ENCODE assay signal across 8 mouse cellular contexts in the genomic region with DNA sequence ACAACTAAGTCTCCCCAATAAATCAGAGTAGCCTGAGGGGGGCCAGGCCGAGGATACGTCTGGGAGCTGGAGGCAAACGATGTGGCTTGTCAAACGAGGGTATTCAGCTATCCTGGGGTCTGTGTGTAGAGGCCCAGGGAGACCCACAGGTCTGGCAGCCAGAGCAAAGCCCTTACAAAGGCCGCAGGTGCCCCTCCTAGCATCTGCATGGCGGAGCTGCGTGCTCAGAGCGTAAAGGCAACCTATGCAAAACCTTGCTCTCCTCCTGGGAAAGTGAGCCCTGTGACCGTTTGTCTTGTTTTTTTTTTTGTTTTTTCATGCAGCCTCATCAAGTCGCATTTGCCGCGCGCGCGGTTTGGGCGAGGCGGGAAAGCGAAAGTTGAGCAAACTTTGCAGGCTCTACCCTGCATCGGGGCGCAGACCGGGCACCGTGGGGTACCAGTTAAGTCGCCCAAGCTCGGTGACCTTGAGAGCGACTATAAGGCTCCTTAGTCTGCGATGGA. TPM values are rescaled to one million over a fixed set of nuclear protein-coding genes. Genes with fewer than 3 reads are reported as not detected.
DNase-seq lines count a peak whose midpoint lies in the region; ATAC-seq and TF ChIP-seq lines count a peak whose summit lies in the region.

No protein-coding gene starts in this region.

- H3K79me2 ChIP-seq in myocyte (ENCODE audit: control insufficient read depth, insufficient read depth) = peaks cover 44% of the 10 kb centered on the region

- H3K4me3 ChIP-seq in kidney, adult 2 months (ENCODE audit: insufficient read depth, low read depth, low read length) = peak overlapping the region; percentile 71
- peak overlapping the region; percentile 63 for H3K4me3 ChIP-seq in forebrain, postnatal 0 days (ENCODE audit: low read depth, low read length)
- peak overlapping the region; percentile 76 for H3K4me3 ChIP-seq in limb, embryonic 12.5 days (replicated peaks)
- peak overlapping the region; percentile 91 for H3K4me3 ChIP-seq in myocyte

- WGBS in kidney, adult 2 months = under 1% methylated on average over 26 of the region's 26 CpGs
- 3% methylated on average over 26 of the region's 26 CpGs for WGBS in forebrain, postnatal 0 days
- WGBS in limb, embryonic 12.5 days = under 1% methylated on average over 26 of the region's 26 CpGs

- no peaks in the 10 kb centered on the region for H3K27me3 ChIP-seq in kidney, adult 2 months (replicated peaks; ENCODE audit: control insufficient read depth, insufficient read depth, low read length)
- no peaks in the 10 kb centered on the region for H3K27me3 ChIP-seq in forebrain, postnatal 0 days (ENCODE audit: insufficient read depth, low read length)
- H3K27me3 ChIP-seq in limb, embryonic 12.5 days = no peaks in the 10 kb centered on the region
- H3K27me3 ChIP-seq in myocyte (ENCODE audit: control insufficient read depth, insufficient read depth, insufficient read length) = no peaks in the 10 kb centered on the region

- H3ac ChIP-seq in myocyte (ENCODE audit: control insufficient read depth, insufficient read length) = peak overlapping the region; percentile 33

- peaks cover 6% of the 10 kb centered on the region for H3K36me3 ChIP-seq in kidney, adult 2 months (ENCODE audit: control insufficient read depth, insufficient read depth, low read length)
- H3K36me3 ChIP-seq in forebrain, postnatal 0 days (ENCODE audit: insufficient read depth) = peaks cover 6% of the 10 kb centered on the region
- peaks cover 19% of the 10 kb centered on the region for H3K36me3 ChIP-seq in limb, embryonic 12.5 days
- H3K36me3 ChIP-seq in myocyte (ENCODE audit: control insufficient read depth, insufficient read depth) = peaks cover 17% of the 10 kb centered on the region

- peak; percentile 17 for ATAC-seq in activated CD4-positive, CD25-positive, alpha-beta regulatory T cell, adult 4 months
- ATAC-seq in forebrain, postnatal 0 days = 0 out of 2 replicates have a peak, but pooled peaks have one; percentile 0
- ATAC-seq in limb, embryonic 12.5 days (ENCODE audit: insufficient number of reproducible peaks, insufficient read depth, low FRiP score, low TSS enrichment, low read depth) = no peak

- peaks cover 4% of the 10 kb centered on the region for H3K4me1 ChIP-seq in kidney, adult 2 months (ENCODE audit: control insufficient read depth, insufficient read depth, low read length)
- peaks cover 4% of the 10 kb centered on the region; the same call in 1 of the 2 replicates for H3K4me1 ChIP-seq in forebrain, postnatal 0 days (ENCODE audit: insufficient read depth)
- peaks cover 22% of the 10 kb centered on the region for H3K4me1 ChIP-seq in limb, embryonic 12.5 days (replicated peaks)

- peak overlapping the region; percentile 62 for H3K4me2 ChIP-seq in forebrain, postnatal 0 days (ENCODE audit: low read depth)
- H3K4me2 ChIP-seq in limb, embryonic 12.5 days = peak overlapping the region; percentile 60
- H3K4me2 ChIP-seq in myocyte (ENCODE audit: low read depth) = peak overlapping the region; percentile 81

- H3K9ac ChIP-seq in forebrain, postnatal 0 days = peak overlapping the region; percentile 84
- H3K9ac ChIP-seq in limb, embryonic 12.5 days (replicated peaks) = peak overlapping the region; percentile 98

- H3K9me3 ChIP-seq in forebrain, postnatal 0 days (ENCODE audit: low read length) = no peaks in the 10 kb centered on the region
- no peaks in the 10 kb centered on the region for H3K9me3 ChIP-seq in limb, embryonic 12.5 days

- no peak for TF ChIP-seq CTCF in kidney, adult 2 months (conservative IDR thresholded peaks at IDR 0.05; ENCODE audit: insufficient read depth, insufficient read length, low read depth, low read length)
- no peak for TF ChIP-seq CTCF in forebrain, postnatal 0 days (IDR thresholded peaks at IDR 0.05; ENCODE audit: low read depth)

- no peak for TF ChIP-seq POLR2A in kidney, adult 2 months (IDR thresholded peaks at IDR 0.05; ENCODE audit: low read depth, low read length)
- no peak for TF ChIP-seq POLR2A in myocyte (IDR thresholded peaks at IDR 0.05; ENCODE audit: insufficient read length, low read depth)

- intact Hi-C loops in gastrocnemius, postnatal 36 days (cut with DNase I) = no loop called here

- peak; percentile 53 for DNase-seq in kidney, adult 2 months
- DNase-seq in kidney, postnatal 10 days = no peak
- DNase-seq in forebrain, postnatal 0 days = peak; percentile 68
- no peak for DNase-seq in gastrocnemius, postnatal 36 days
- DNase-seq in cerebellum, postnatal 10 days = no peak

- H3K27ac ChIP-seq in kidney, adult 2 months (ENCODE audit: insufficient read depth, low read depth, low read length) = peak overlapping the region; percentile 81
- H3K27ac ChIP-seq in forebrain, postnatal 0 days (ENCODE audit: low read depth, low read length) = peak overlapping the region; percentile 99
- peak overlapping the region; percentile 99 for H3K27ac ChIP-seq in limb, embryonic 12.5 days

TF ChIP-seq in myocyte, 11 proteins besides CTCF, POLR2A, EP300 and RAD21:
- no peak for TF ChIP-seq REST (IDR thresholded peaks at IDR 0.05; ENCODE audit: insufficient read depth, insufficient read length)
- no peak for TF ChIP-seq SRF (IDR thresholded peaks at IDR 0.05; ENCODE audit: control insufficient read depth, insufficient read length, low read depth)
- no peak for TF ChIP-seq USF1 (IDR thresholded peaks at IDR 0.05; ENCODE audit: low read depth)
- TF ChIP-seq E2F4 (IDR thresholded peaks at IDR 0.05; ENCODE audit: insufficient read depth) = peak; percentile 64
TF ChIP-seq in myocyte: peak in this region for 1.

RNA-seq across cellular contexts. Expression of gene Srsf3, which starts 0.6 kb away (rescaled TPM):
- polyA plus RNA-seq in kidney, adult 2 months (2012; rRNA removed) = 71.0 and 85.2 TPM in 2 replicates
- 100 to 1,000 TPM; 265 to 364 TPM for polyA plus RNA-seq in activated CD4-positive, CD25-positive, alpha-beta regulatory T cell, adult 4 months (2017; shearing (Covaris generic))
- total RNA-seq in forebrain, postnatal 0 days (2014; rRNA removed) = 263 and 287 TPM in 2 replicates
- polyA plus RNA-seq in forebrain, postnatal 0 days (2015; fragmentation: Nextera tagmentation; extraction: Ambion mirVana) = 367 and 416 TPM in 2 replicates
- polyA plus RNA-seq in limb, embryonic 12.5 days (2016; fragmentation: Nextera tagmentation; extraction: Ambion mirVana) = 798 and 826 TPM in 2 replicates
- polyA plus RNA-seq in myocyte (2012; fragmentation: generic; extraction: Trizol) = 98.2 TPM
- 10 to 100 TPM; 32.6 to 42.1 TPM for total RNA-seq in gastrocnemius, postnatal 36 days (2021)

RNA-seq across cellular contexts. Expression of gene Stk38, which starts 24.0 kb away (rescaled TPM):
- polyA plus RNA-seq in kidney, adult 2 months (2012; rRNA removed) = 61.7 and 66.8 TPM in 2 replicates
- 100 to 1,000 TPM; 196 to 222 TPM for polyA plus RNA-seq in activated CD4-positive, CD25-positive, alpha-beta regulatory T cell, adult 4 months (2017; shearing (Covaris generic))
- 49.0 and 58.8 TPM in 2 replicates for total RNA-seq in forebrain, postnatal 0 days (2014; rRNA removed)
- polyA plus RNA-seq in forebrain, postnatal 0 days (2015; fragmentation: Nextera tagmentation; extraction: Ambion mirVana) = 32.8 and 43.7 TPM in 2 replicates
- 135 and 149 TPM in 2 replicates for polyA plus RNA-seq in limb, embryonic 12.5 days (2016; fragmentation: Nextera tagmentation; extraction: Ambion mirVana)
- polyA plus RNA-seq in myocyte (2012; fragmentation: generic; extraction: Trizol) = 28.3 TPM
- 10 to 100 TPM; 23.0 to 26.1 TPM for total RNA-seq in gastrocnemius, postnatal 36 days (2021)

RNA-seq across cellular contexts. Expression of gene Cdkn1a, which starts 59.0 kb away (rescaled TPM):
- polyA plus RNA-seq in kidney, adult 2 months (2012; rRNA removed) = 11.6 and 13.7 TPM in 2 replicates
- polyA plus RNA-seq in activated CD4-positive, CD25-positive, alpha-beta regulatory T cell, adult 4 months (2017; shearing (Covaris generic)) = 10 to 100 TPM in 1 of 2 experiments, 1 to 10 TPM in 1; 7.5 to 12.1 TPM
- total RNA-seq in forebrain, postnatal 0 days (2014; rRNA removed) = 15.3 and 20.0 TPM in 2 replicates
- polyA plus RNA-seq in forebrain, postnatal 0 days (2015; fragmentation: Nextera tagmentation; extraction: Ambion mirVana) = 94.3 and 121 TPM in 2 replicates
- 54.1 and 59.9 TPM in 2 replicates for polyA plus RNA-seq in limb, embryonic 12.5 days (2016; fragmentation: Nextera tagmentation; extraction: Ambion mirVana)
- 2,069 TPM for polyA plus RNA-seq in myocyte (2012; fragmentation: generic; extraction: Trizol)
- 10 to 100 TPM; 17.6 to 27.2 TPM for total RNA-seq in gastrocnemius, postnatal 36 days (2021)

Comparison
In these comparisons a context has a peak if more than half of its experiments do, and no peak if none do; other contexts are left out.
1. DNase-seq: peak in kidney, adult 2 months (single experiment) and forebrain, postnatal 0 days (single experiment); none in kidney, postnatal 10 days (single experiment), gastrocnemius, postnatal 36 days (0 of 2) and cerebellum, postnatal 10 days (0 of 2).
2. RNA of gene Cdkn1a, which starts 59.0 kb away (polyA plus RNA-seq): 2,069 TPM in myocyte (single experiment); 94.3 to 121 TPM in forebrain, postnatal 0 days, 54.1 to 59.9 TPM in limb, embryonic 12.5 days, 11.6 to 13.7 TPM in kidney, adult 2 months and 7.5 to 12.1 TPM in activated CD4-positive, CD25-positive, alpha-beta regulatory T cell, adult 4 months; every median in the first group is over 10 times any median in the second.
3. Peak in every context shown above with its lines, with median percentiles within 50 percentile points of each other: H3K27ac ChIP-seq, H3K4me3 ChIP-seq and H3K4me2 ChIP-seq.